Mouse (Mus musculus) neural tube, embryonic 15.5 days (tissue): ENCODE measurements at regions not wholly inside any gene's neighbourhood (a gene's known extent, or its start where the extent isn't known, plus 50 kb on each side); places are given as distances from the start of the nearest gene placed in this dataset.

Experiments
- ATAC-seq: fragments of 200-750 bp; cut with Nextera tagmentation; 2 replicates; pipeline ENCODE4 v1.8.0; 2017; ENCODE audit warnings: mild to moderate bottlenecking, moderate TSS enrichment, moderate library complexity; ENCODE audit not compliant: low FRiP score
- H3K27ac ChIP-seq: fragments of 300-500 bp; sonication (generic); replicated peaks from 2 replicates; pipeline ENCODE4 v1.5.1; 2015; ENCODE audit warnings: mild to moderate bottlenecking, inconsistent platforms
- H3K27me3 ChIP-seq: fragments of 300-500 bp; sonication (generic); replicated peaks from 2 replicates; pipeline ENCODE4 v1.6.1; 2015; ENCODE audit warnings: inconsistent platforms
- H3K36me3 ChIP-seq: fragments of 300-500 bp; sonication (generic); 2 replicates; pipeline ENCODE4 v1.6.1; 2015; ENCODE audit warnings: inconsistent platforms
- H3K4me1 ChIP-seq: fragments of 300-500 bp; sonication (generic); 2 replicates; pipeline ENCODE4 v1.6.1; 2015; ENCODE audit warnings: inconsistent platforms
- H3K4me2 ChIP-seq: fragments of 300-500 bp; sonication (generic); 2 replicates; pipeline ENCODE4 v1.6.1; 2015; ENCODE audit warnings: inconsistent platforms, mild to moderate bottlenecking, moderate library complexity
- H3K4me3 ChIP-seq: fragments of 300-500 bp; sonication (generic); replicated peaks from 2 replicates; pipeline ENCODE4 v1.5.1; 2015; ENCODE audit warnings: mild to moderate bottlenecking, inconsistent platforms
- H3K9ac ChIP-seq: fragments of 300-500 bp; sonication (generic); replicated peaks from 2 replicates; pipeline ENCODE4 v1.6.1; 2015; ENCODE audit warnings: mild to moderate bottlenecking, inconsistent platforms
- H3K9me3 ChIP-seq: fragments of 300-500 bp; sonication (generic); replicated peaks from 2 replicates; pipeline ENCODE4 v1.6.1; 2016; ENCODE audit warnings: inconsistent platforms
- WGBS: fragments of 180-500 bp; shearing (Covaris S2); methylation state at CpG from one replicate; pipeline ENCODE4 v1.1.7; 2015; ENCODE audit warnings: mixed read lengths; 5-methylcytosine and 5-hydroxymethylcytosine counted together

DNA sequence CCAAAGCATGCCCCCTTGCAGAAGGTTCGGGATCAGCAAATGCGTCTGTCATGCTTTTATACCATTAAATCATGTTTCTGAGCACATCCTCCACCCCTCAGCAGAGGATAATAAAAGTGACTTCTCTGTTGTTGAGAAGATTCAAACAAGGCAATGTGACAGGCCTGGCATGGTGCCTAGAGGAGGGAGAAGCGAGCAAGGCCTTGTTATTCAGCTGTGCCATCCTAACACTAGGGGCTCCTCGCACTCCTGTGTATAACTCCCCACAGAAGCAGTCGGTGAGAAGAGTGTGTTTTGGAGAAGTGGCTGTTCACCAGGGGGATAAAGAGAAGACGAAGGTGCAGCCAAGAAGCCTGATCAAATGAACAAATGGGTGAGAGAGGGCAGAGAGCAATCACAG is 330.3 kb downstream of the Cmpk2 start:
- no peak overlapping the region for H3K27ac ChIP-seq
- ATAC-seq: no peak

GRCm38 (mm10) chr12:26796367-26796766 is 327.4 kb downstream of the Cmpk2 start:
- H3K27me3 ChIP-seq: no peaks in the 10 kb centered on the region
- H3K36me3 ChIP-seq: no peaks in the 10 kb centered on the region
- ATAC-seq: no peak
- no peaks in the 10 kb centered on the region for H3K9me3 ChIP-seq
- no peak overlapping the region for H3K27ac ChIP-seq
- no peak overlapping the region for H3K4me3 ChIP-seq
- H3K4me2 ChIP-seq: no peak overlapping the region
- no peaks in the 10 kb centered on the region for H3K4me1 ChIP-seq
- WGBS: 46% methylated on average over 2 of the region's 2 CpGs
- H3K9ac ChIP-seq: no peak overlapping the region

More for the DNA sequence above, 330.3 kb downstream of the Cmpk2 start:
- H3K9ac ChIP-seq: no peak overlapping the region
- no peaks in the 10 kb centered on the region for H3K36me3 ChIP-seq
- H3K27me3 ChIP-seq: no peaks in the 10 kb centered on the region
- H3K9me3 ChIP-seq: no peaks in the 10 kb centered on the region
- H3K4me1 ChIP-seq: peaks cover 3% of the 10 kb centered on the region
- WGBS: 42% methylated on average over 6 of the region's 6 CpGs
- no peak overlapping the region for H3K4me2 ChIP-seq
- no peak overlapping the region for H3K4me3 ChIP-seq

DNA sequence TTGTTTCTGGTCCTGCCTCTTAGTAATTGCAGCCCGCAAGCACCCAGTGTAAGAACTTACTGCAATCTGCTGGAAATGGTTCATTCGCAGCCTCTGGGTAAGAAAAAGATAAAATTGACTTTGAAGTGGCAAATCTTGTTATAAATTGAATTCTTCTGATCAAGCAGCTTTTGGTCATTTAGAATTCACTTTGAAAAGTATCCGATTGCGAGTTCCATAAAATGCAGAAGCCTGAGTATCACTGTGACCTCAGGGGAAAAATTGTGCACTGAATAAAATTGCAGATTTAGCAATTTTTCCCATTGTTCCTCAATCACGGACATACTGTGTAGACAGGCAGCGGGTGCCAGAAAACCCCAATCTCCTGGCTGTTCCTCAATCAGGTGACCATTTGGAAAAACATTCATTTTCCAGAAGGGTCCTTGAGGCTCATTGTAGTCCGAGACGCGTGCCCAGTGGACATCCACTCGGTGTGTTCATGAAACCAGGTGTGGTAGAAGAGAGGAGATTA is 320.4 kb downstream of the Cmpk2 start:
- Histone ChIP-seq H3K4me2 (no peak overlapping the region), H3K36me3 (no peaks in the 10 kb centered on the region), H3K27me3 (no peaks in the 10 kb centered on the region), H3K9me3 (no peaks in the 10 kb centered on the region), H3K4me1 (no peaks in the 10 kb centered on the region), H3K9ac (no peak overlapping the region), H3K27ac (no peak overlapping the region), H3K4me3 (no peak overlapping the region)
- 78% methylated on average over 10 of the region's 10 CpGs for WGBS
- no peak for ATAC-seq

GRCm38 (mm10) chr12:26785550-26785949 is 316.5 kb downstream of the Cmpk2 start:
- WGBS: 61% methylated on average over 2 of the region's 2 CpGs
- ATAC-seq: no peak
- no peaks in the 10 kb centered on the region for H3K27me3 ChIP-seq
- H3K4me2 ChIP-seq: no peak overlapping the region
- no peaks in the 10 kb centered on the region for H3K36me3 ChIP-seq
- no peaks in the 10 kb centered on the region for H3K4me1 ChIP-seq
- no peak overlapping the region for H3K4me3 ChIP-seq
- no peak overlapping the region for H3K9ac ChIP-seq
- no peak overlapping the region for H3K27ac ChIP-seq
- H3K9me3 ChIP-seq: no peaks in the 10 kb centered on the region

- ATAC-seq: no peak
- Histone ChIP-seq H3K9ac (no peak overlapping the region), H3K27ac (no peak overlapping the region), H3K9me3 (no peaks in the 10 kb centered on the region), H3K4me1 (no peaks in the 10 kb centered on the region), H3K27me3 (no peaks in the 10 kb centered on the region), H3K4me2 (no peak overlapping the region), H3K4me3 (no peak overlapping the region), H3K36me3 (no peaks in the 10 kb centered on the region)
- WGBS: 90% methylated on average over 3 of the region's 3 CpGs
These were observed 315.4 kb downstream of the Cmpk2 start for GRCm38 (mm10) chr12:26784426-26784825.

- Histone ChIP-seq H3K36me3 (no peaks in the 10 kb centered on the region), H3K4me3 (no peak overlapping the region), H3K27ac (no peak overlapping the region), H3K9ac (no peak overlapping the region), H3K9me3 (no peaks in the 10 kb centered on the region), H3K4me2 (no peak overlapping the region), H3K4me1 (peaks cover 3% of the 10 kb centered on the region; the same call in 1 of the 2 replicates), H3K27me3 (no peaks in the 10 kb centered on the region)
- WGBS: 64% methylated on average over 3 of the region's 3 CpGs
- ATAC-seq: no peak
These were observed 314.8 kb downstream of the Cmpk2 start for GRCm38 (mm10) chr12:26783800-26784199.

GRCm38 (mm10) chr12:26781537-26781936 is 312.5 kb downstream of the Cmpk2 start:
- peaks cover 7% of the 10 kb centered on the region; the same call in 1 of the 2 replicates for H3K4me1 ChIP-seq
- WGBS: 74% methylated on average over 3 of the region's 3 CpGs
- no peak overlapping the region for H3K9ac ChIP-seq
- ATAC-seq: no peak
- no peak overlapping the region for H3K4me3 ChIP-seq
- no peak overlapping the region for H3K4me2 ChIP-seq
- H3K9me3 ChIP-seq: no peaks in the 10 kb centered on the region
- H3K36me3 ChIP-seq: no peaks in the 10 kb centered on the region
- no peak overlapping the region for H3K27ac ChIP-seq
- H3K27me3 ChIP-seq: no peaks in the 10 kb centered on the region

DNA sequence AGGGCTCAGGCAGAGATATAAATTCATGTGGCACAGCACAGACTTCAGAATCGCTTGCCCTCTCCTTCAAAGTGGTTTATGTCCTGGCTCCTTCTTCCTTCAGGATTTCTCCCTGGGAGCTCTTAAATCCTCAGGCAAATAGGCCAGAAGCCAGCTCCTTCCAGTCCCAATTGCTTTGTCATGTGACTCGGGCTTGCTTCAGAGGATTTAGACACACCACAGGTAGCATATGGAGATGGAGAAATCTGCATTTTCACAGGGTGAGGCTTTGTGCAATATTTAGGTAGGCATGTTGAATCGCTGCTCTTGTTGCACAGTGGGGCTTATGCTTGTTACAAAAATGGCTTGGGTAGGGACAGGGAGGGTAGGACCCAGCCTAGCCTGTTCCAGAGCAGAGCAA is 309.8 kb downstream of the Cmpk2 start:
- no peaks in the 10 kb centered on the region for H3K36me3 ChIP-seq
- 0 out of 2 replicates have a peak, but pooled peaks cover 5% of the 10 kb centered on the region for H3K9me3 ChIP-seq
- H3K4me1 ChIP-seq: peaks cover 7% of the 10 kb centered on the region; the same call in 1 of the 2 replicates
- no peak overlapping the region for H3K4me3 ChIP-seq
- no peak overlapping the region for H3K9ac ChIP-seq
- peak overlapping the region; percentile 38; the same call in 1 of the 2 replicates for H3K27ac ChIP-seq
- H3K4me2 ChIP-seq: no peak overlapping the region
- 25% methylated on average over 3 of the region's 3 CpGs for WGBS
- ATAC-seq: 0 out of 2 replicates have a peak, but pooled peaks have one; percentile 47
- H3K27me3 ChIP-seq: no peaks in the 10 kb centered on the region

GRCm38 (mm10) chr12:26776986-26777385 is 308.0 kb downstream of the Cmpk2 start:
- peaks cover 7% of the 10 kb centered on the region; the same call in 1 of the 2 replicates for H3K4me1 ChIP-seq
- H3K4me2 ChIP-seq: no peak overlapping the region
- no peak overlapping the region for H3K9ac ChIP-seq
- H3K36me3 ChIP-seq: no peaks in the 10 kb centered on the region
- ATAC-seq: no peak
- WGBS: 93% methylated on average over 1 of the region's 1 CpGs
- H3K9me3 ChIP-seq: 0 out of 2 replicates have a peak, but pooled peaks cover 5% of the 10 kb centered on the region
- no peak overlapping the region for H3K4me3 ChIP-seq
- H3K27me3 ChIP-seq: no peaks in the 10 kb centered on the region
- no peak overlapping the region for H3K27ac ChIP-seq

DNA sequence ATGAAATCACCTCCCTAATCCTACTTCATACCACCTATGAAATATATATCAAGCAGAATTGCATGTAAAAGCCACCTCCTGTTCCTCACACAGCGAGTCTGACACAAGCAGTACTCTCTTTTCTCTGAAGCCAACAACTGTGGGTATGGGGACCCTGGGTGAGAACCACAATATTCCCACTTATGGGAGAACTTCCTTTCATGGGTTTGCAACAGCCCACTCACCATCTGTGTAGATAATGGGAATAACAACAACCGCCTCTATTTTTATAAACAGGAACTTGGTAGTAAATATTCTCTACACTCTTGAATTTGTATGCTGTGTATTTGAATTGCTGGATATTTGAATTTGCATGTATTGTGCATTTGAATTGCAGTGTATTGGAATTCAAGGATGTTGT is 305.0 kb downstream of the Cmpk2 start:
- Histone ChIP-seq H3K4me2 (no peak overlapping the region), H3K27me3 (no peaks in the 10 kb centered on the region), H3K4me3 (no peak overlapping the region), H3K9me3 (0 out of 2 replicates have a peak, but pooled peaks cover 5% of the 10 kb centered on the region), H3K27ac (no peak overlapping the region), H3K4me1 (peaks cover 6% of the 10 kb centered on the region; the same call in 1 of the 2 replicates), H3K9ac (no peak overlapping the region), H3K36me3 (no peaks in the 10 kb centered on the region)
- 92% methylated on average over 2 of the region's 2 CpGs for WGBS
- no peak for ATAC-seq

DNA sequence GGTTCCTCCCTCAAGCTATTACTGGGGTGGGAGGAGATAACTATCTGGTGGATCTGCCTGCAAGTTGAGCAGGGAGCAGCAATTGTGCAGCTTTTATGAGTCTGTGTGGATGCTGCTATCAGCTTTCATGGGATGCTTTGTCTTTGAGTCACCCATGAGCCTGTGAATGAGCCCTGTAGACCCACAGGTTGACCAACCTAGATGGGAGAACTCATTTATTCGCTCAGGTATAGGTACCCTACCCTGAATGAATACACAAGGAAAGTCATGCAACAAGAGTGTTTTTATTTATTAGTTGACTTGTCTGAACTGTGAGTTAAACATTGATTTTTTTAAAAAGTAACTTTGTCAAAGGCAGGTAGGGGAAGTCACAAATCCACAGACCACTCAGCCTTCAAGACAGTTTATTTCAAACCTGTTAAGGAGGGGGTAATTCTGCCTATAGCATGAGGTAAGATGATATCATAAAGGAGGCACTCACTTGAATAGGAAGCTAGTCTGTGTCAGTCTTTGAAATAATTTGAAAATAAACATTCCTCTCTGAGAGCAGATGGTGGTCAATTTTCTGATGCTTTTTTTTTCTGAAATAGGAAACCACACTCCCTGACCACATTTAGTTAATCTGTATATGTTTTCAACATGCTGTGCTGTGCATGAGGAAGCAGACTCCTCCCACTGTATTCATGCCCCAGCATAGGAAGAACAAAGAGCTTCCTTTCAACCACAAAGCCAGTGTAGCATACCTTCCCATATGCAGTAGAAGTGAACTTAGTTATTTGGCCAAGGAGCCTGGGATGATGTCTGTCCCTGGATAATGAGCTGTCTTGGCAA is 302.0 kb downstream of the Cmpk2 start:
- no peaks in the 10 kb centered on the region for H3K27me3 ChIP-seq
- no peak overlapping the region for H3K9ac ChIP-seq
- H3K36me3 ChIP-seq: no peaks in the 10 kb centered on the region
- no peak for ATAC-seq
- 0 out of 2 replicates have a peak, but pooled peaks cover under 1% of the 10 kb centered on the region for H3K9me3 ChIP-seq
- no peak overlapping the region for H3K27ac ChIP-seq
- H3K4me3 ChIP-seq: no peak overlapping the region
- H3K4me1 ChIP-seq: no peaks in the 10 kb centered on the region
- 98% methylated on average over 1 of the region's 1 CpGs for WGBS
- no peak overlapping the region for H3K4me2 ChIP-seq

- no peak for ATAC-seq
- Histone ChIP-seq H3K4me2 (no peak overlapping the region), H3K27me3 (no peaks in the 10 kb centered on the region), H3K9ac (no peak overlapping the region), H3K9me3 (no peaks in the 10 kb centered on the region), H3K4me3 (no peak overlapping the region), H3K36me3 (no peaks in the 10 kb centered on the region), H3K27ac (no peak overlapping the region), H3K4me1 (no peaks in the 10 kb centered on the region)
- 72% methylated on average over 3 of the region's 3 CpGs for WGBS
These were observed 298.5 kb downstream of the Cmpk2 start for GRCm38 (mm10) chr12:26767551-26767950.
